Comparison of ENCODE assay signal across 24 mouse cellular contexts in the genomic region with DNA sequence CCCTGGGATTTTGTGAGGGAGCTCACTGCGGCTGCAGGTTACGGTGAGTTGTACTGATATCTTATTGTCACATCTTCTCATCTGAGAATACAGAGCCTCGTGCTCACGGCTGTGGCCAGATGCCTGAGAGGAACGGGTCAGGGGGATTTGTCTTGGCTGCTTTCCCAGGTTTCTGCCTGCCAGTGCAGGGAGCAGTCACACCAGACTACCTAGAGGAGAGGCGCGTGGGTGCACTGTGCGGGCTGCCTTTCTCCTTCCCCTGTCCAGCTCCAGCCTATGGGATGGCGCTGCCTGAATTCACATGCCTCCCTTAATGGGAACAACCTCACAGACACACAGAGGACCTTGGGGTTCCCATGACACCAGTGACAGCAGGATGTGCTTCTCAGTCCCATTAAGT. TPM values are rescaled to one million over a fixed set of nuclear protein-coding genes. Genes with fewer than 3 reads are reported as not detected.
DNase-seq lines count a peak whose midpoint lies in the region; ATAC-seq and TF ChIP-seq lines count a peak whose summit lies in the region.
"Had no signal": no experiment of that assay in that cellular context is flagged by ENCODE, and none has a peak within 500 bp of the region (broad histone marks: within the 10 kb centered on the region; RNA-seq: fewer than 3 reads in every experiment).

No protein-coding gene starts in this region.

- peak; percentile 60 for DNase-seq in heart, postnatal 0 days (ENCODE audit: low spot score)
- no peak for DNase-seq in heart, embryonic 10.5 days (ENCODE audit: low spot score)
- DNase-seq in adrenal gland, postnatal 25 days: no peak
- DNase-seq in left cerebral cortex, adult 8-10 months (ENCODE audit: low spot score in 2 of 2): no peak
- DNase-seq: adrenal gland, adult 8-10 months; cerebellum, adult 9-11 months; gastrocnemius, postnatal 36 days; heart, postnatal 36 days; kidney, adult 9 months; kidney, postnatal 36 days; lung, embryonic 14.5 days; lung, postnatal 36 days; right cerebral cortex, postnatal 14 days had no signal

- H3K27ac ChIP-seq in heart, postnatal 0 days (ENCODE audit: low read depth): 0 out of 2 replicates have a peak overlapping the region, but pooled peaks have one; percentile 38
- H3K27ac ChIP-seq in heart, embryonic 10.5 days: no peak overlapping the region
- H3K27ac ChIP-seq in liver, embryonic 15.5 days (replicated peaks): no peak overlapping the region
- H3K27ac ChIP-seq in liver, embryonic 12.5 days: no peak overlapping the region
- H3K27ac ChIP-seq in intestine, postnatal 0 days (ENCODE audit: low read depth, low read length): peak overlapping the region; percentile 76; the same call in 1 of the 2 replicates
- H3K27ac ChIP-seq: embryonic facial prominence, embryonic 13.5 days; limb, embryonic 12.5 days had no signal

- peaks cover 5% of the 10 kb centered on the region; the same call in 1 of the 2 replicates for H3K4me1 ChIP-seq in heart, postnatal 0 days (ENCODE audit: control insufficient read depth, insufficient read depth)
- H3K4me1 ChIP-seq in heart, embryonic 10.5 days: no peaks in the 10 kb centered on the region; the same call in none of the 2 replicates
- peaks cover 2% of the 10 kb centered on the region; the same call in 1 of the 2 replicates for H3K4me1 ChIP-seq in liver, embryonic 15.5 days (replicated peaks)
- H3K4me1 ChIP-seq in liver, embryonic 12.5 days: peaks cover 2% of the 10 kb centered on the region; the same call in 1 of the 2 replicates
- 0 out of 2 replicates have a peak, but pooled peaks cover 4% of the 10 kb centered on the region for H3K4me1 ChIP-seq in intestine, postnatal 0 days (replicated peaks; ENCODE audit: control insufficient read depth, insufficient read depth, low read length)

- H3K4me3 ChIP-seq in heart, postnatal 0 days (ENCODE audit: low read depth, low read length): no peak overlapping the region
- H3K4me3 ChIP-seq in heart, embryonic 10.5 days: no peak overlapping the region
- no peak overlapping the region for H3K4me3 ChIP-seq in liver, embryonic 15.5 days (replicated peaks)
- no peak overlapping the region for H3K4me3 ChIP-seq in liver, embryonic 12.5 days
- H3K4me3 ChIP-seq in intestine, postnatal 0 days (ENCODE audit: low read depth, low read length): no peak overlapping the region
- H3K4me3 ChIP-seq: embryonic facial prominence, embryonic 13.5 days; limb, embryonic 12.5 days had no signal

- ATAC-seq in heart, postnatal 0 days (ENCODE audit: insufficient read depth, low read depth): peak; percentile 62
- ATAC-seq in liver, embryonic 15.5 days (ENCODE audit: insufficient read depth): peak; percentile 55; the same call in 1 of the 2 replicates
- no peak for ATAC-seq in liver, embryonic 12.5 days
- peak; percentile 33; the same call in 1 of the 2 replicates for ATAC-seq in intestine, postnatal 0 days
- ATAC-seq: forebrain, embryonic 16.5 days had no signal

- no peaks in the 10 kb centered on the region for H3K27me3 ChIP-seq in heart, postnatal 0 days (ENCODE audit: control insufficient read depth, insufficient read depth, low read length)
- H3K27me3 ChIP-seq in heart, embryonic 10.5 days (ENCODE audit: insufficient read depth, poor library complexity, severe bottlenecking): no peaks in the 10 kb centered on the region
- H3K27me3 ChIP-seq in liver, embryonic 15.5 days: no peaks in the 10 kb centered on the region
- H3K27me3 ChIP-seq in liver, embryonic 12.5 days (replicated peaks): no peaks in the 10 kb centered on the region
- no peaks in the 10 kb centered on the region for H3K27me3 ChIP-seq in intestine, postnatal 0 days (replicated peaks; ENCODE audit: control insufficient read depth, insufficient read depth, low read length)
- H3K27me3 ChIP-seq: embryonic facial prominence, embryonic 13.5 days; limb, embryonic 12.5 days had no signal

- H3K36me3 ChIP-seq in heart, postnatal 0 days (replicated peaks; ENCODE audit: control insufficient read depth, insufficient read depth, low read length): peaks cover 50% of the 10 kb centered on the region
- H3K36me3 ChIP-seq in heart, embryonic 10.5 days: peaks cover 82% of the 10 kb centered on the region
- H3K36me3 ChIP-seq in liver, embryonic 15.5 days (replicated peaks): peaks cover 21% of the 10 kb centered on the region
- peaks cover 70% of the 10 kb centered on the region for H3K36me3 ChIP-seq in liver, embryonic 12.5 days
- peaks cover 38% of the 10 kb centered on the region for H3K36me3 ChIP-seq in intestine, postnatal 0 days (ENCODE audit: control insufficient read depth, insufficient read depth)

- no peaks in the 10 kb centered on the region for H3K9me3 ChIP-seq in heart, postnatal 0 days (replicated peaks; ENCODE audit: control insufficient read depth, low read length)
- H3K9me3 ChIP-seq in heart, embryonic 10.5 days: no peaks in the 10 kb centered on the region
- H3K9me3 ChIP-seq in liver, embryonic 15.5 days (replicated peaks): no peaks in the 10 kb centered on the region
- no peaks in the 10 kb centered on the region for H3K9me3 ChIP-seq in liver, embryonic 12.5 days (replicated peaks)
- no peaks in the 10 kb centered on the region for H3K9me3 ChIP-seq in intestine, postnatal 0 days (ENCODE audit: control insufficient read depth)
- H3K9me3 ChIP-seq: embryonic facial prominence, embryonic 13.5 days; limb, embryonic 12.5 days had no signal

- no peak overlapping the region for H3K4me2 ChIP-seq in heart, postnatal 0 days (ENCODE audit: low read depth, low read length)
- no peak overlapping the region for H3K4me2 ChIP-seq in liver, embryonic 15.5 days
- no peak overlapping the region for H3K4me2 ChIP-seq in liver, embryonic 12.5 days
- H3K4me2 ChIP-seq in intestine, postnatal 0 days (replicated peaks; ENCODE audit: low read depth): no peak overlapping the region
- H3K4me2 ChIP-seq: embryonic facial prominence, embryonic 13.5 days; limb, embryonic 12.5 days; lung, embryonic 14.5 days had no signal

- WGBS in heart, postnatal 0 days: 25% methylated on average over 9 of the region's 9 CpGs
- WGBS in heart, embryonic 10.5 days: 68% methylated on average over 9 of the region's 9 CpGs
- 76% methylated on average over 9 of the region's 9 CpGs for WGBS in liver, embryonic 15.5 days (ENCODE audit: insufficient replicate concordance)
- whole genome bisulfite sequencing in liver, embryonic 12.5 days (ENCODE audit: insufficient replicate concordance): 77% methylated on average over 9 of the region's 9 CpGs
- WGBS in intestine, postnatal 0 days: 60% methylated on average over 9 of the region's 9 CpGs

- no peak for TF ChIP-seq EP300 in heart, postnatal 0 days (IDR thresholded peaks at IDR 0.05; ENCODE audit: low read depth)

- H3K9ac ChIP-seq in heart, postnatal 0 days (replicated peaks; ENCODE audit: low read depth, low read length): no peak overlapping the region
- no peak overlapping the region for H3K9ac ChIP-seq in liver, embryonic 15.5 days
- H3K9ac ChIP-seq in liver, embryonic 12.5 days: no peak overlapping the region
- no peak overlapping the region for H3K9ac ChIP-seq in intestine, postnatal 0 days (ENCODE audit: low read depth, low read length)
- H3K9ac ChIP-seq: embryonic facial prominence, embryonic 13.5 days; limb, embryonic 12.5 days; lung, embryonic 14.5 days had no signal

- TF ChIP-seq CTCF in heart, postnatal 0 days (IDR thresholded peaks at IDR 0.05; ENCODE audit: low read depth): no peak
- TF ChIP-seq CTCF in intestine, postnatal 0 days (IDR thresholded peaks at IDR 0.05; ENCODE audit: low read depth): no peak

RNA-seq across cellular contexts. Expression of gene Gm49486, which starts 6.1 kb away (rescaled TPM):
- total RNA-seq in heart, postnatal 0 days (2014; rRNA removed; ENCODE audit: low replicate concordance): 0.12 and 0.80 TPM in 2 replicates
- 0.74 and 1.0 TPM in 2 replicates for polyA plus RNA-seq in heart, postnatal 0 days (2015; fragmentation: Nextera tagmentation; extraction: Ambion mirVana)
- 0.16 and 0.39 TPM in 2 replicates for polyA plus RNA-seq in heart, embryonic 10.5 days (2016; fragmentation: Nextera tagmentation; extraction: Ambion mirVana)
- not detected in 2 replicates for polyA plus RNA-seq in liver, embryonic 15.5 days (2015; fragmentation: Nextera tagmentation; extraction: Ambion mirVana)
- polyA plus RNA-seq in liver, embryonic 12.5 days (2016; fragmentation: Nextera tagmentation; extraction: Ambion mirVana): 0.07 TPM in 1 of 2 replicates, not detected in the other
- 0.14 and 0.30 TPM in 2 replicates for polyA plus RNA-seq in intestine, postnatal 0 days (2015; fragmentation: Nextera tagmentation; extraction: Ambion mirVana)
- not detected in 2 replicates for total RNA-seq in adrenal gland, postnatal 25 days (2021)
- 1 to 10 TPM in 1 of 4 experiments, under 1 TPM in 3; 0.18 to 1.2 (median 0.63) TPM for total RNA-seq in left cerebral cortex, adult 8-10 months (2022)
- total RNA-seq: adrenal gland, adult 8-10 months; megakaryocyte-erythroid progenitor cell, adult 5-6 weeks had no signal
- polyA plus RNA-seq: spleen, adult 2 months had no signal

RNA-seq across cellular contexts. Expression of gene Pick1, which starts 6.3 kb away (rescaled TPM):
- 23.8 and 27.2 TPM in 2 replicates for total RNA-seq in heart, postnatal 0 days (2014; rRNA removed; ENCODE audit: low replicate concordance)
- polyA plus RNA-seq in heart, postnatal 0 days (2015; fragmentation: Nextera tagmentation; extraction: Ambion mirVana): 26.9 and 29.8 TPM in 2 replicates
- 41.0 and 41.3 TPM in 2 replicates for polyA plus RNA-seq in heart, embryonic 10.5 days (2016; fragmentation: Nextera tagmentation; extraction: Ambion mirVana)
- 12.2 and 13.1 TPM in 2 replicates for polyA plus RNA-seq in liver, embryonic 15.5 days (2015; fragmentation: Nextera tagmentation; extraction: Ambion mirVana)
- 16.1 and 17.1 TPM in 2 replicates for polyA plus RNA-seq in liver, embryonic 12.5 days (2016; fragmentation: Nextera tagmentation; extraction: Ambion mirVana)
- polyA plus RNA-seq in intestine, postnatal 0 days (2015; fragmentation: Nextera tagmentation; extraction: Ambion mirVana): 21.9 and 24.6 TPM in 2 replicates
- total RNA-seq in adrenal gland, postnatal 25 days (2021): 20.8 and 26.1 TPM in 2 replicates
- total RNA-seq in left cerebral cortex, adult 8-10 months (2022): 10 to 100 TPM; 47.2 to 56.8 (median 52.7) TPM

RNA-seq across cellular contexts. Expression of gene Slc16a8, which starts 19.3 kb away (rescaled TPM):
- 0.73 and 1.8 TPM in 2 replicates for total RNA-seq in heart, postnatal 0 days (2014; rRNA removed; ENCODE audit: low replicate concordance)
- polyA plus RNA-seq in heart, postnatal 0 days (2015; fragmentation: Nextera tagmentation; extraction: Ambion mirVana): 0.67 and 0.97 TPM in 2 replicates
- 0.15 and 0.26 TPM in 2 replicates for polyA plus RNA-seq in heart, embryonic 10.5 days (2016; fragmentation: Nextera tagmentation; extraction: Ambion mirVana)
- not detected in 2 replicates for polyA plus RNA-seq in liver, embryonic 15.5 days (2015; fragmentation: Nextera tagmentation; extraction: Ambion mirVana)
- polyA plus RNA-seq in liver, embryonic 12.5 days (2016; fragmentation: Nextera tagmentation; extraction: Ambion mirVana): not detected in 2 replicates
- polyA plus RNA-seq in intestine, postnatal 0 days (2015; fragmentation: Nextera tagmentation; extraction: Ambion mirVana): 0.12 TPM in 1 of 2 replicates, not detected in the other
- total RNA-seq in adrenal gland, postnatal 25 days (2021): not detected in 2 replicates
- under 1 TPM in 3 of 4 experiments, not detected in 1; 0.53 to 0.91 (median 0.57) TPM for total RNA-seq in left cerebral cortex, adult 8-10 months (2022)
- total RNA-seq: adrenal gland, adult 8-10 months; left cerebral cortex, adult 18-20 months; megakaryocyte-erythroid progenitor cell, adult 5-6 weeks; neutrophil, adult 5-6 weeks had no signal
- polyA plus RNA-seq: spleen, adult 2 months; thymus, postnatal 0 days had no signal

RNA-seq across cellular contexts. Expression of gene Baiap2l2, which starts 50.1 kb away (rescaled TPM):
- total RNA-seq in heart, postnatal 0 days (2014; rRNA removed; ENCODE audit: low replicate concordance): 0.23 and 0.27 TPM in 2 replicates
- polyA plus RNA-seq in heart, postnatal 0 days (2015; fragmentation: Nextera tagmentation; extraction: Ambion mirVana): 2.2 and 4.5 TPM in 2 replicates
- polyA plus RNA-seq in heart, embryonic 10.5 days (2016; fragmentation: Nextera tagmentation; extraction: Ambion mirVana): 10.2 and 14.7 TPM in 2 replicates
- polyA plus RNA-seq in liver, embryonic 15.5 days (2015; fragmentation: Nextera tagmentation; extraction: Ambion mirVana): 2.4 and 2.7 TPM in 2 replicates
- 1.2 and 1.4 TPM in 2 replicates for polyA plus RNA-seq in liver, embryonic 12.5 days (2016; fragmentation: Nextera tagmentation; extraction: Ambion mirVana)
- polyA plus RNA-seq in intestine, postnatal 0 days (2015; fragmentation: Nextera tagmentation; extraction: Ambion mirVana): 19.3 and 21.3 TPM in 2 replicates
- not detected in 2 replicates for total RNA-seq in adrenal gland, postnatal 25 days (2021)
- total RNA-seq in left cerebral cortex, adult 8-10 months (2022): 10 to 100 TPM in 3 of 4 experiments, 1 to 10 TPM in 1; 3.1 to 14.2 (median 11.4) TPM
- total RNA-seq: megakaryocyte-erythroid progenitor cell, adult 5-6 weeks; neutrophil, adult 5-6 weeks had no signal

Comparison
In these comparisons a context has a peak if more than half of its experiments do, and no peak if none do; other contexts are left out.
1. H3K27ac ChIP-seq: peak in heart, postnatal 0 days (single experiment) and intestine, postnatal 0 days (single experiment); none in heart, embryonic 10.5 days (single experiment), liver, embryonic 15.5 days (single experiment) and liver, embryonic 12.5 days (single experiment).